Mouse (Mus musculus): Measurements from ENCODE around the gene Nphp3. TPM values are rescaled to one million over a fixed set of nuclear protein-coding genes. Genes with fewer than 3 reads are reported as not detected.

The Nphp3 gene
- polyA plus RNA-seq, 1 experiment = 6.4 TPM

DNA sequence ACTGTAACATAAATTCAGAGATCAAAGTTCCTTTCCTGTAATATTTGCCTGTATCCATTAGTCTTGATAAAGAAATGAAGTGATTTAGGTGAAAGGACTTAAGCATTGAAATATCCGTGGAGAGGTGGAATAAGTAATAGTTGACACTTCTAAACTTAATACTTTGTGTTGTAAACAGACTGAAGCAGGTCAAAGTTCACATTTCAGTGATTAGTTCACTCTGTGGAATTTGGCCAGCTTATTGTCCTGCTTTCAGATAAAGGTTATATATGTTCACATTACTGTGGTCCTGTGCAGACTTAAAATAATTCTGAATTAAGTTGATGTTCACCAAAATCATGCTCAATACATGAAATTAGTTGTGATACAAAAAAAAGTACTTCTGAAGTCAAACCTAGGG, 62.2 kb downstream of the Nphp3 start:
- no peaks in the 10 kb centered on the region for H3K27me3 ChIP-seq (ENCODE audit: control insufficient read depth, insufficient read depth, low read length)
- H3K4me1 ChIP-seq (ENCODE audit: control insufficient read depth, insufficient read depth, low read length) = peaks cover 5% of the 10 kb centered on the region
- H3K36me3 ChIP-seq (ENCODE audit: control insufficient read depth, insufficient read depth, low read length) = no peaks in the 10 kb centered on the region
- H3K27ac ChIP-seq (ENCODE audit: control insufficient read depth, insufficient read depth, low read depth, low read length) = no peak overlapping the region
- no peak overlapping the region for H3K4me3 ChIP-seq (ENCODE audit: control insufficient read depth, low read depth, low read length)
- no peak for TF ChIP-seq POLR2A (IDR thresholded peaks at IDR 0.05; ENCODE audit: control insufficient read depth, low read depth, low read length)
- TF ChIP-seq CTCF (IDR thresholded peaks at IDR 0.05; ENCODE audit: control insufficient read depth, insufficient read depth, insufficient replicate concordance, low read depth, low read length) = no peak

DNA sequence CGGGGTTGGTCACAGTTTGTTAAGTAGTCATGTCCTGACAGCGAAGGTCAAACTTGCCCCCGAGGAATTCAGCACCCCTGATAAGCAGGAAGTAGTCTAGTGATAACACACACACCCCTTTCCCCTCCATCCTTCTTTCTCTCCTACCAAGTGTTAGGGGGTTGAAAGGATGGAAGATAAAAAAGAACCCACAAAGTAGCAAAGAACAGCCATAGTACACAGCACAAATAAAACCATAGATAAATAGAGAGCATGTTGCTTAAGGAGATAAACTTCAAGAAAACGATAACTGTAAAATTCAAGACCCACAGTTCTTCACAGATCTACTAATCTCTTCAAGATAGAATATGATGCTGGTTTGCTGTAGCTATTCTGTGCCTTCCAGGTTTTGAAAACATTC, 67.9 kb downstream of the Nphp3 start:
- H3K4me3 ChIP-seq (ENCODE audit: control insufficient read depth, low read depth, low read length) = no peak overlapping the region
- H3K4me1 ChIP-seq (ENCODE audit: control insufficient read depth, insufficient read depth, low read length) = no peaks in the 10 kb centered on the region
- TF ChIP-seq POLR2A (IDR thresholded peaks at IDR 0.05; ENCODE audit: control insufficient read depth, low read depth, low read length) (no peak), CTCF (IDR thresholded peaks at IDR 0.05; ENCODE audit: control insufficient read depth, insufficient read depth, insufficient replicate concordance, low read depth, low read length) (no peak)
- H3K27me3 ChIP-seq (ENCODE audit: control insufficient read depth, insufficient read depth, low read length) = no peaks in the 10 kb centered on the region
- H3K27ac ChIP-seq (ENCODE audit: control insufficient read depth, insufficient read depth, low read depth, low read length) = no peak overlapping the region
- no peaks in the 10 kb centered on the region for H3K36me3 ChIP-seq (ENCODE audit: control insufficient read depth, insufficient read depth, low read length)

DNA sequence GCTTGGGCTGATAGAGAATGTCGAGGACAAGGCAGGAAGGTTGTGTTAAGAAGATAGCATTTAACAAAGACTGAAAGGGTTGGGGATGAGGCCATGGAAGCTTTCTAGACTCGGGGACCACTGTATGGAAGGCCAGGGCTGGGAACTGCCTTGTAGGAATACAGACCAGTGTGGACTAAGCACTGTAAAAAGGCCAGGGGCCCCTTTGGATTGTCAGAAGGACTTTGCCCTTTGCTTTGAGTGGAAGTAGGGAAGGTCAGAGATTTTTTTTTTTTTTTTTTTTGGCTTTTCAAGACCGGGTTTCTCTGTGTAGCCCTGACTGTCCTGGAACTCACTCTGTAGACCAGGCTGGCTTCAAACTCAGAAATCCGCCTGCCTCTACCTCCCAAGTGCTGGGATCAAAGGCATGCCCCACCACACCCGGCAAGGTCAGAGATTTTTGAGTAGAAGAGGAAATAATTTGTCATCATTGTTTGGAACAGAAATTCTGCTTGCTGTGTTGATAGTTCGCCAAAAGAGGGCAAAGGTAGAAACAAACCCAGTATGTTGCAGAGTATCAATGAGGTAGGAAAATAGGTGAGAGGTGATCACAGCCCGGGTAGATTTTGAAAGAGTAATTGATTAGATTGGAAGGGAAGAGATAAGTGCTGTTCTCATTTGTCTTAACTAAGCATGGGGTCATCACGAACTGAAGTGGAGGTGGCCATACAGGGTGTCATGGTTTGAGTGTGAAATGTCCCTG, 68.7 kb downstream of the Nphp3 start:
- no peak for TF ChIP-seq CTCF (IDR thresholded peaks at IDR 0.05; ENCODE audit: control insufficient read depth, insufficient read depth, insufficient replicate concordance, low read depth, low read length)
- no peak for TF ChIP-seq POLR2A (IDR thresholded peaks at IDR 0.05; ENCODE audit: control insufficient read depth, low read depth, low read length)
- no peaks in the 10 kb centered on the region for H3K4me1 ChIP-seq (ENCODE audit: control insufficient read depth, insufficient read depth, low read length)
- H3K27ac ChIP-seq (ENCODE audit: control insufficient read depth, insufficient read depth, low read depth, low read length) = no peak overlapping the region

DNA sequence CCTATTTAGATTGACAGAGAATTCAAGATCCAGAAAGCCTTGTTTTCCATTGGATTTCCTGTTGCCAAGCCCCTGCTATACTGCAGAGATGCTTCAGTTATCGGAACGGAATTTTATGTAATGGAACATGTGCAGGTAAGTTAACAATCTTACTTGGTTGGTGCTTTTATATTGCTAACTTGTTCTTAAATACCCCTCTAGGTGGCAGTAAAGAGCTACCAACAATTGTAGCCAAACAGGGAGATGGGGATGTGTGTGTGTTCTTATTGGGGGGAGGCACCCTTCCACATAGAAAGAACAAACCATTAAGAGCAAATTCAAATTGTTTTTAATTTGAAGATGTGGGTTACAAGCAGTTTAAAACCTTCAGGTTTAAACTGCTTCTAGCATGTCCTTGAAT, 73.5 kb downstream of the Nphp3 start:
- Histone ChIP-seq H3K36me3 (ENCODE audit: control insufficient read depth, insufficient read depth, low read length) (peaks cover 1% of the 10 kb centered on the region; the same call in 1 of the 2 replicates), H3K27me3 (ENCODE audit: control insufficient read depth, insufficient read depth, low read length) (no peaks in the 10 kb centered on the region), H3K4me1 (ENCODE audit: control insufficient read depth, insufficient read depth, low read length) (no peaks in the 10 kb centered on the region), H3K4me3 (ENCODE audit: control insufficient read depth, low read depth, low read length) (no peak overlapping the region), H3K27ac (ENCODE audit: control insufficient read depth, insufficient read depth, low read depth, low read length) (no peak overlapping the region)
- TF ChIP-seq CTCF (IDR thresholded peaks at IDR 0.05; ENCODE audit: control insufficient read depth, insufficient read depth, insufficient replicate concordance, low read depth, low read length) (no peak), POLR2A (IDR thresholded peaks at IDR 0.05; ENCODE audit: control insufficient read depth, low read depth, low read length) (no peak)

More for the DNA sequence above, 68.7 kb downstream of the Nphp3 start:
- no peak overlapping the region for H3K4me3 ChIP-seq (ENCODE audit: control insufficient read depth, low read depth, low read length)
- no peaks in the 10 kb centered on the region for H3K27me3 ChIP-seq (ENCODE audit: control insufficient read depth, insufficient read depth, low read length)
- H3K36me3 ChIP-seq (ENCODE audit: control insufficient read depth, insufficient read depth, low read length) = no peaks in the 10 kb centered on the region

DNA sequence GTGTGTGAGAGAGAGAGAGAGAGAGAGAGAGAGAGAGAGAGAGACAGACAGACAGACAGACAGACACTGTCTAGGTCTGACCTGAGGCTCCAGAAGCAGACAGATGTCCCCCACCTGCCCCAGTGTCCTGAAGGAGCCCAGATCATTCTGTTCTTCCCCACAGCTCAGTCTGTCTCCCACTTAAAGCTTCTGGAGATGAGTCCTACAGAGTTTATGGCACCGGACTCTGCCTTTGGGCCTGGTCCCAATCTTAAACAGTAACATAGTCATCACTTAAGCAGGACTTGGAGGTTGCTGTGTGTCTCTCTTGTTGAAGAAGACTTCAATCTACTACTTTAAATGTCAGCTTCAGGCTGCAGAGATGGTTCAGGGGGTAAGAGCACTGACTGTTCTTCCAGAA, 76.4 kb downstream of the Nphp3 start:
- Histone ChIP-seq H3K4me1 (ENCODE audit: control insufficient read depth, insufficient read depth, low read length) (no peaks in the 10 kb centered on the region), H3K27me3 (ENCODE audit: control insufficient read depth, insufficient read depth, low read length) (no peaks in the 10 kb centered on the region), H3K4me3 (ENCODE audit: control insufficient read depth, low read depth, low read length) (no peak overlapping the region), H3K27ac (ENCODE audit: control insufficient read depth, insufficient read depth, low read depth, low read length) (no peak overlapping the region), H3K36me3 (ENCODE audit: control insufficient read depth, insufficient read depth, low read length) (peaks cover 4% of the 10 kb centered on the region; the same call in 1 of the 2 replicates)
- no peak for TF ChIP-seq POLR2A (IDR thresholded peaks at IDR 0.05; ENCODE audit: control insufficient read depth, low read depth, low read length)
- TF ChIP-seq CTCF (IDR thresholded peaks at IDR 0.05; ENCODE audit: control insufficient read depth, insufficient read depth, insufficient replicate concordance, low read depth, low read length) = no peak

DNA sequence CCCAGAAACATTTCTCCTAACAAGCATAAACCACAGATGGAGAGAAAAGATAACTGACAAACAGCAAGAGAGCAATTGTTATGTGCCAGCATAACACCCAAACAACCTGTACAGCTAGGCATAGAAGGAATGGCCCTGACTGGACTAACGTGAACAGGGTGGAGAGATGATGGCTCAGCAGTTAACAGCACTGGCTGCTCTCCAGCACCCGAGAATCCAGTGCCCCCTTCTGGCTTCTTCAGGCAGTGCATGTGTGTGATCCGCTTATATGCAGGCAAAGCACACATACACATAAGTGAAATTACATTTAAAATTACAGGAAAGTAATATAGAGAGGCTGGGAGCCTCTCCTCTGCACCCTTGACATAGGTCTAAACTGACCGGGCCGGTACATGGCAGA, 77.0 kb downstream of the Nphp3 start:
- Histone ChIP-seq H3K4me3 (ENCODE audit: control insufficient read depth, low read depth, low read length) (no peak overlapping the region), H3K36me3 (ENCODE audit: control insufficient read depth, insufficient read depth, low read length) (peaks cover 7% of the 10 kb centered on the region), H3K4me1 (ENCODE audit: control insufficient read depth, insufficient read depth, low read length) (no peaks in the 10 kb centered on the region), H3K27ac (ENCODE audit: control insufficient read depth, insufficient read depth, low read depth, low read length) (no peak overlapping the region), H3K27me3 (ENCODE audit: control insufficient read depth, insufficient read depth, low read length) (no peaks in the 10 kb centered on the region)
- TF ChIP-seq CTCF (IDR thresholded peaks at IDR 0.05; ENCODE audit: control insufficient read depth, insufficient read depth, insufficient replicate concordance, low read depth, low read length) (peak; percentile 49; the same call in 1 of the 2 replicates), POLR2A (IDR thresholded peaks at IDR 0.05; ENCODE audit: control insufficient read depth, low read depth, low read length) (no peak)

DNA sequence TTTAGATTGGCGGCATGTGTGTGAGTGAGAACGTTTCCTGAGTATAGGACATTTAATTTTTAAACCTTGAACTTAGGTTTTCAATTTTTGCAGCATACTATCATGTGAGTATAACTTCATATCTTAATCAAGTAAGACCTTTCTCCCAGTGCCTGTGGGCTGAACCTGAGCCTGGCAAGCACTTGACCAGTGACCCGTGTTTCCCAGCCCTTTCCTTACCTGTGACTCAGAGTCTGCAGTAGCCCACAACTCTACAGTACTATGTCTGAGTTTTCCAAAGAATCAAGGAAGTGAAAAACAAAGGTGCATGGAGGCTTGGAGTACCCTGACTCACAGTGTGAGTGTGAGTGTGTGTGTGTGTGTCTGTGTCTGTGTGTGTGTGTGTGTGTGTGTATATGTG, 77.7 kb downstream of the Nphp3 start:
- no peaks in the 10 kb centered on the region for H3K4me1 ChIP-seq (ENCODE audit: control insufficient read depth, insufficient read depth, low read length)
- no peak overlapping the region for H3K27ac ChIP-seq (ENCODE audit: control insufficient read depth, insufficient read depth, low read depth, low read length)
- peaks cover 7% of the 10 kb centered on the region for H3K36me3 ChIP-seq (ENCODE audit: control insufficient read depth, insufficient read depth, low read length)
- TF ChIP-seq POLR2A (IDR thresholded peaks at IDR 0.05; ENCODE audit: control insufficient read depth, low read depth, low read length) = no peak
- TF ChIP-seq CTCF (IDR thresholded peaks at IDR 0.05; ENCODE audit: control insufficient read depth, insufficient read depth, insufficient replicate concordance, low read depth, low read length) = no peak
- H3K4me3 ChIP-seq (ENCODE audit: control insufficient read depth, low read depth, low read length) = no peak overlapping the region
- no peaks in the 10 kb centered on the region for H3K27me3 ChIP-seq (ENCODE audit: control insufficient read depth, insufficient read depth, low read length)
